Mouse (Mus musculus) heart, adult 2 months (tissue): ENCODE measurements at regions not wholly inside any gene's neighbourhood (a gene's known extent, or its start where the extent isn't known, plus 50 kb on each side); places are given as distances from the start of the nearest gene placed in this dataset.

ENCODE experiments used
- CTCF ChIP-seq: fragments of 200-600 bp; IDR thresholded peaks from 2 replicates; pipeline ENCODE4 v1.8.1; 2022; ENCODE audit warnings: antibody characterized with exemption, mild to moderate bottlenecking, moderate library complexity
- EP300 ChIP-seq: fragments of 200-500 bp; IDR thresholded peaks from 2 replicates; pipeline ENCODE4 v1.6.1; 2011; ENCODE audit warnings: low read depth, low read length, control low read depth; ENCODE audit not compliant: insufficient read depth
- POLR2A ChIP-seq: fragments of 200-500 bp; IDR thresholded peaks from 2 replicates; pipeline ENCODE4 v1.6.1; 2011; ENCODE audit warnings: mild to moderate bottlenecking, low read depth, low read length, control low read depth; ENCODE audit not compliant: insufficient read depth

- TF ChIP-seq CTCF (no peak), POLR2A (0 out of 2 replicates have a peak, but pooled peaks have one; percentile 20), EP300 (no peak)
Measured at GRCm38 (mm10) chr6:31321066-31321846, 77.3 kb upstream of the Mkln1 start.
